Mouse (Mus musculus) right cerebral cortex, adult 18-20 months (tissue): Measurements from ENCODE around the gene Ctnnd1.
"Not testable (repeated sequence)": the region's sequence is repeated elsewhere in the genome, so short reads cannot be mapped to it uniquely, and the experiment has no call there.

Experiments used
- DNase-seq: peaks from one replicate; pipeline ENCODE4 v3.0.0; 2022; ENCODE audit warnings: mixed read lengths

The Ctnnd1 gene

GRCm38 (mm10) chr2:84650464-84651195, at the start of gene Ctnnd1:
Ctnnd1 (minus strand) TSS chr2:84650765.
- peak; percentile 91 for DNase-seq

GRCm38 (mm10) chr2:84695007-84695695, 44.6 kb upstream of the Ctnnd1 start:
- no peak for DNase-seq

DNA sequence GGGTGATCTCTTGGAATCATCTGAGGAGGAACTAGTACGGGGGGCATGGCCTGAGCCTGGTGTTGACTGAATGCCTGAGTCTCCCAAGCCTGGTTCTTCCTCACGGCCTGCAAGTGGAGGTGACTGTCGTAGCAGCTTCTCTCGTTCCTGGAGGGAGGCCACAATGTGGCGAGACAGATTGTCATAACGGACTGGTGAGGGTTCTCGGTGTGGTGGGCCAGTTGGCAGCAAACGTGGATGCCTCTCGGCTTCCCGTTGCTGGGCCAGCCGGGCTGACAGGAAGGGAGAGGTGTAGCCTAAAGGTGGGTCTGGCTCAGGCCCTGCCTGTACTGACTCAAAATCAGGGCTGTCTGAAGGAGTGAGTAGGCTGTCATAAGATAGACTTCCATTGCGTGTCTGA, 39.5 kb upstream of the Ctnnd1 start:
- no peak for DNase-seq

GRCm38 (mm10) chr2:84688080-84688844, 37.7 kb upstream of the Ctnnd1 start:
- no peak for DNase-seq

DNA sequence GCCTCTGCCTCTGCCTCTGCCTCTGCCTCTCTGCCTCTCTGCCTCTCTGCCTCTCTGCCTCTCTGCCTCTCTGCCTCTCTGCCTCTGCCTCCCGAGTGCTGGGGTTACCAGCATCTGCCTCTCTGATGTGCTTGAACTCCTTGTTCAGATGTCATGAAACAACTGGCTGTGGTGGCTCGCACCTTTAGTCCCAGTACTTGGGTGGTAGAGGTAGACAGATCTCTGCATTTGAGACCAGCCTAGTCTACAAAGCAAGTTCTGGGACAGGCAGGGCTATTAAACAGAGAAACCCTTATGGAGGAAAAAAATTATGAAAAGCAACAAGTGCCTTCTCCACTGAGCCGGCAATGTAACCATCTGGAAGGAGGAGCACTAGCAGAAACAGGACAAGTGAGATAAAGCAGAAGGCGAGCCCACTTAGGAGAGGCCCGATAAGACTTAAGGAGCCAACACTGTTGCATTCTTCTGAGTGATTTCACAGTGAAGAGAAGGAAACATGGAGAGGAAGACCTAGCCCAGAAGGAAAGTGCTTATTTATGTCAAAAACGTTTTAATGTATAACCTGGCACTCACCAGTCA, 32.1 kb upstream of the Ctnnd1 start:
- no peak for DNase-seq

DNA sequence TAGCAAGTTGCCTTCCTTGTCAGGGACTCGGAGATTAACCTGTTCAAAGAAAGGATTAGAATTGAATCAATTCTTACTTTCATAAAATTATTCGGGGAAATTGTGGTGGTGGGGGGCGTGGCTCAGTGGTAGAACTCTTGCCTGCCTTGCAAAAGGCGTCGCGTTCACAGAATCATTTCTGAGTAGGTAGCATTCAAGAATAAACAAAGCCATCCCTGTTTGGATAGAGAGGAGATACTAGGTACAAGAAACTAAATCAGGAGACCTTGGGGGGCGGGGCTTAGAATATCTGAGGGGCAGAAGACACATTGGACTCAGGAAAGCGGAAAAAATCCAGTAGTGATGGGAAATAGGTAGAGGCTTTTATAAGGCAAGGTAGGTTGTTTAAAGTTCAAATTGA, 28.5 kb upstream of the Ctnnd1 start, which contains the start of gene Tmx2:
Tmx2 (minus strand) TSS at position 125 of the 400 bp plus-strand sequence.
- DNase-seq, result no peak

DNA sequence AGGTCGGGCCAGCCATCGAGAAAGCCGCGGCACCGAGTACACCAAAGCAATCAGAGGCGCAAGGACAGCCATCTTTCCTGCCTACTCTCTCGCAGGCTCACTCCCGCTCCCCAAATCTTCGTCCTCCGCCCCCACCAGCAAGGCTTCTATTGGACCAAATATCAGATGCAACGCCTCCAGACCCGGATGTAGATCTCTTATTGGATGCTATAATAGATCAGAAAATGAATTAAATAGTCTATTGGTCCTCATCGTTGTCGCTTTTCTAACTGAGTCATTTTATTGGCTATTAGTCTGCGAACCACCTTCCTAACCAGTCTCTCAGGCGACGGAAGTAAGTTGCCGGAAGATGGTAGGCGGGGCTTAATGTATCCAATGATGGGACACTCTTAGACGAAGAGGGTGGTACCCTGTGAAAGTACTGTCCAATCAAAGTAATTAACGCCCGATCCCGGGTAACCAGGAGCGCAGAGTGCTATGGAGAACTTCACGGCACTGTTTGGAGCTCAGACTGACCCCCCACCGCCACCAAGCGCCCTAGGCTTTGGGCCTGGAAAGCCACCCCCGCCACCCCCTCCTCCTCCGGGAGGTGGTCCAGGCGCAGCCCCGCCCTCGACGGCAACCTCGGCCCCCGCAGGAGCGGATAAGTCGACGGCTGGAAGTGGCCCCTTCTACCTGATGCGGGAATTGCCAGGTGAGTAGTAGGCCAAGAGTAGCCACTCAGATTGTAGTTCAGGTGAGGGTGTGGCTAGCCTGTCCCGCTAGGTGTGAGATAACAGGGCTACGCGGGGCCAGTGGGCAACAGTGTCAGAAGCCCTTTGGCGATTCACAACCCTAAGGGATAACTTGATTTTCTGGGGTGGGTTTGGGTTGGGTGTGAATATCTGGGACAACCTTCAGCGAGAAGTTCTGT, 27.7 kb upstream of the Ctnnd1 start, which contains the start of the genes Gm28635 and Med19:
Gm28635 (minus strand) TSS at position 74 of the 913 bp plus-strand sequence.
Med19 (plus strand) TSS at position 435 of the 913 bp plus-strand sequence.
- peak; percentile 98 for DNase-seq

DNA sequence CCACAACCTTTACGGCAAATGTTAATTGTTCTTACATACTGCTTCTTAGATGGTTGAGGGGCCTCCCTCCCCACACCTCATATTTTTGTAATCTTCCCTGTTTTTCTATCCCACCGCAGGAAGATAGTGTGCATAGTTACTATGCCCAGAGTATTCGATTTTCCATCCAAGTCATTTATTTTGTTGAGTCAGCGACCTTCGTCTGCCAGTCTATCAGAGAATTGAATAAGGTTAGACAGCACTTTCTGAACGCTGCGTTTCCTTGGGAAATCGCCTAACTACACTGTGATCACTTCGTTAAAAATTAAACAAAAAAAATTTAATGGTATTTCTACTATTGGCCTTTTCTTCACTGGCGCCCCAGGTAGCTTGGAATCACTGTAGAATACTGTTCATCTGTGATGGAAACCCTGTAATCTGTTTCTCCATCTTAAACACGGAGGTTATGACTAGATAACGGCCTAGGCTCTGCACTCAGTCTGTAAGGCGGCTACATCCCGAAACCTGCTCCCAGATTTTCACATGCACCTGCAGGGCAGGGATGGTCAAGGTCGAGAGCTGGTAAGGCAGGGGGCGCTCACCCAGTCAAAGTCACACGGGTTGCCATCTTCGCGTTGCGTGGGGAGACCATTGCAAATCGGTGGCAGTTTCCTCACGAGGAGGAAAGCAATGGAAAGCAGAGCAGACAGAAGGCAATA, 26.9 kb upstream of the Ctnnd1 start:
- DNase-seq, result no peak

GRCm38 (mm10) chr2:84671535-84671934, 21.0 kb upstream of the Ctnnd1 start:
- DNase-seq, result not testable (repeated sequence)

DNA sequence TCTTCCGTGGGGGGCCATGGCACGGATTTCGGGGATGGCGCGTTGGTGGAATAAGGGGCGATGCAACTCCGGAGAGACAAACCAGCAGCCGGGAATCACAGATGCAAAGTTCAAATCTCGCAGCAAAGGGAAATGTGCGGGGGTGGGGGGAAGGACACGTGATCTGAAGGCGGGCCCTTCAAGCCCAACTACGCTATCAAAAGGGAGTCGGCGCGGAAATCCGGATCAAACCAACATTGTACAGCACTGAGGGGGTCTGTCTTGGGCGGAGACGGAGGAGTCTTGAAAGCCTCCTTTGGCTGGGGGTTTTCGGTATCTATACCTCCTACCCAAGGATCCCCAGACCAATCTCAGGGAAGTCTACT, 20.0 kb upstream of the Ctnnd1 start, which contains the start of gene Selenoh:
Selenoh (minus strand) TSS at position 202 of the 365 bp plus-strand sequence.
- peak; percentile 87 for DNase-seq

- DNase-seq, result no peak
Observed at GRCm38 (mm10) chr2:84669828-84670568, 19.4 kb upstream of the Ctnnd1 start.

GRCm38 (mm10) chr2:84666081-84666480, 15.5 kb upstream of the Ctnnd1 start:
- no peak for DNase-seq

- DNase-seq, result no peak
Observed at GRCm38 (mm10) chr2:84662866-84663265, 12.3 kb upstream of the Ctnnd1 start.

- peak; percentile 71 for DNase-seq
Observed at GRCm38 (mm10) chr2:84660253-84660652, 9.7 kb upstream of the Ctnnd1 start.

DNA sequence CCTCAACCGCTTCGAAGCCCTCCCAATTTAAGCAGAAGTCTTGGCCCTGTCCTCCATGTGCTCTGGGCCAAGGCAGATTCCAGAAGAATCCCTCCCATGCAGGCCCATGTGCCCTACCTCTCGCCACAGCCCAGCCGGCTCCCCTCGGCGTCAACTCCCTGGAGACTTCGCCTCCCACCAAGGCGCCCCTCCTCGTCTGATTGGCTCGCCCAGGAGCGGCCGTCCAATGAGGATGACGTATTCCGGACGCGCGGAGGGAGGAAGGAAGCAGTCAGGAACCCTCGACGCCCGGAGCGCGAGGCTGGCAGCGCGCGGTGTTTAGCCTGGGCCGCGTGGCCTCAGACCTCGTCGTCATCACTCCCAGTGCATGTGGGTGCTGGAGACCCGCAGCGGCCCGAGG, 8.2 kb upstream of the Ctnnd1 start, which contains the start of gene Btbd18:
Btbd18 (plus strand) TSS at position 274 of the 400 bp plus-strand sequence.
- DNase-seq, result no peak

DNA sequence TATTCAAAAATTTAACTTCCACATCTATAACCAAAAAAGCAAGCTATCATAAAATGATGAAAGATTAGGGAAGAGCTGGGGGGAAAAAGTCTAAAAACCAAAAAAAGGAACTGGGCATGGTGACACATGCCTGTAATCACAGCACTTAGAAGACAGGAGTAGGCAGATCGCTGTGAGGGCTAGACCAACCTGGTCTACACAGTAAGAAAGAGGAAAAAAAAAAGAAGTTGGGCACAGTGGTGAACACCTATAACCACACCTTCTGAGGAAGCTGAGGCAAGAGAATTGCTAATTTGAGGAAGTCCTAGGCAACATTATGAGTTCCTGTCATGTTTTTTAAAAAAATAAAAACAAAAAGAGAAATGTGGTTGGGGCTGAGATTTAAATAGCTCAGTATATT, 5.3 kb upstream of the Ctnnd1 start:
- DNase-seq, result no peak

GRCm38 (mm10) chr2:84653354-84653753, 2.8 kb upstream of the Ctnnd1 start:
- no peak for DNase-seq

GRCm38 (mm10) chr2:84649674-84650073, 891 bp downstream of the Ctnnd1 start:
- peak; percentile 30 for DNase-seq

DNA sequence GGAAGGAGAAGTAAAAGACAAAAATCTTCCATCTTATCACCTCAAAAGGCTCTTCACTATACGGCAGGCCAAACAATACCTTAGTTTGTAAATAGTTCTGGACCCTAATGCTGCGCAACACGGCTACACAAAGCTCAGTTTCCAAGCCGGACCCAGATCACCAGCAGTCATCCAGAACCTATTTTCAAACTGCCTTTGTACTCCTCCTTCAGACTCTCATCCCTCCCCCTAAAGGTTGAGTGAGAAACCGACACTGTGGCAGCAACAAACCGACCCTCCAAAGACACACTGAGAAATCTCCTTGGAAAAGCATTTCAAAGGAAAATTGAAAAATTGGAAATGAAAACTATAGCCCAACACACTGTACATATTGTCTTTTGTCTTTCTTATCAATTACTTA, 2.2 kb downstream of the Ctnnd1 start:
- DNase-seq, result no peak

DNA sequence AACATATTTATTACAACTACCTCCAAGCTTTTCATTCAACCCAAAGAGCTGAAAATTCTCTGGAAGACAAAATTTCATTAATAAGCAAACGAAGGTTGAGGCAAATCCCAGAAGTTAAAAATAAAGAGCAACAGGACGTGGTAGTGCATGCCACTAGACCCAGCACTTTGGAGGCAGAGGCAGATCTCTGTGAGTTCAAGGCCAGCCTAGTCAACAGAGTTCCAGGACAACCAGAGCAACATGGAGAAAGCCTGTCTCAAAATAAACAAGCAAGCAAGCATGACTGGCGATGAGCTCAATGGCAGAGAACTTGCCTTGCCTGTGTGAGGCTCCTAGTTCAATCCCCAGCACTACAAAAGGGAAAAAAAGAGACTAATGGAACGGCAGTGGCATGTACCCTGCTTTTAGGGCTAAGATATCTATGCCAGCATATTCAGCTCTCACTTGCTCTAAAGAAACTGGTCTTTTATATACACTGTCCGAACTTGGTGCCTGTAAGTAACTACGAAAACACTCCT, 3.5 kb downstream of the Ctnnd1 start:
- DNase-seq, result no peak
